Mouse (Mus musculus) cerebellum, postnatal 4 days (tissue): ENCODE data around the gene Lrmda.

Experiments used
- DNase-seq, 2 experiments: peaks; one replicate each; pipeline ENCODE4 v3.0.0; 2022; ENCODE audit warnings: low spot score in 2 of 2, mixed read lengths in 1 of 2

Lrmda gene

GRCm38 (mm10) chr14:22410826-22411225 is 391.3 kb downstream of the Lrmda start:
- DNase-seq = no peak

- DNase-seq = no peak
These were observed 393.7 kb downstream of the Lrmda start for GRCm38 (mm10) chr14:22413220-22413619.

- DNase-seq = no peak
These were observed 398.2 kb downstream of the Lrmda start for GRCm38 (mm10) chr14:22417706-22418105.

GRCm38 (mm10) chr14:22421668-22422067 is 402.2 kb downstream of the Lrmda start:
- DNase-seq = no peak

GRCm38 (mm10) chr14:22425018-22425534 is 405.6 kb downstream of the Lrmda start:
- no peak for DNase-seq

- DNase-seq = no peak
These were observed 415.9 kb downstream of the Lrmda start for GRCm38 (mm10) chr14:22435441-22435840.

- no peak for DNase-seq
These were observed 416.4 kb downstream of the Lrmda start for GRCm38 (mm10) chr14:22435860-22436377.

- no peak for DNase-seq
These were observed 421.0 kb downstream of the Lrmda start for GRCm38 (mm10) chr14:22440341-22440999.

- DNase-seq = no peak
These were observed 422.4 kb downstream of the Lrmda start for GRCm38 (mm10) chr14:22441859-22442447.

GRCm38 (mm10) chr14:22442719-22443118 is 423.2 kb downstream of the Lrmda start:
- DNase-seq = no peak

GRCm38 (mm10) chr14:22444541-22444940 is 425.0 kb downstream of the Lrmda start:
- no peak for DNase-seq

GRCm38 (mm10) chr14:22445161-22445821 is 425.8 kb downstream of the Lrmda start:
- DNase-seq = peak in 1 of 2 experiments; percentile 21

GRCm38 (mm10) chr14:22445841-22446570 is 426.5 kb downstream of the Lrmda start:
- no peak for DNase-seq

GRCm38 (mm10) chr14:22451603-22452002 is 432.1 kb downstream of the Lrmda start:
- DNase-seq = no peak

GRCm38 (mm10) chr14:22464314-22464713 is 444.8 kb downstream of the Lrmda start:
- no peak for DNase-seq

GRCm38 (mm10) chr14:22471041-22471440 is 451.5 kb downstream of the Lrmda start:
- DNase-seq = no peak

- DNase-seq = no peak
These were observed 453.9 kb downstream of the Lrmda start for GRCm38 (mm10) chr14:22473451-22473850.

GRCm38 (mm10) chr14:22473991-22474390 is 454.5 kb downstream of the Lrmda start:
- no peak for DNase-seq

GRCm38 (mm10) chr14:22493326-22493725 is 473.8 kb downstream of the Lrmda start:
- DNase-seq = no peak

GRCm38 (mm10) chr14:22494290-22494689 is 474.8 kb downstream of the Lrmda start:
- DNase-seq = no peak

GRCm38 (mm10) chr14:22494866-22495265 is 475.4 kb downstream of the Lrmda start:
- no peak for DNase-seq

GRCm38 (mm10) chr14:22495286-22495685 is 475.8 kb downstream of the Lrmda start:
- no peak for DNase-seq
